Mouse (Mus musculus): ENCODE measurements around the gene Axin2. TPM values are rescaled to one million over a fixed set of nuclear protein-coding genes. Genes with fewer than 3 reads are reported as not detected.
A peak's percentile ranks its signal among the peaks of the same experiment; 100 is the strongest.

Gene Axin2
- polyA plus RNA-seq, 1 experiment from 2014 or later, result 1.7 TPM

- H3K27ac ChIP-seq, result peak overlapping the region; percentile 74
- WGBS, result 4% methylated on average over 17 of the region's 17 CpGs
- H3K4me2 ChIP-seq, result peak overlapping the region; percentile 74
- H3K36me3 ChIP-seq, result no peaks in the 10 kb centered on the region
- H3K9ac ChIP-seq, result peak overlapping the region; percentile 49
- H3K4me3 ChIP-seq, result peak overlapping the region; percentile 43
- peak; percentile 85 for ATAC-seq (replicated peaks; ENCODE audit: insufficient number of reproducible peaks, insufficient read depth, low FRiP score, low read depth)
- H3K4me1 ChIP-seq (replicated peaks), result peaks cover 13% of the 10 kb centered on the region
- no peaks in the 10 kb centered on the region for H3K9me3 ChIP-seq (replicated peaks)
- H3K27me3 ChIP-seq, result peaks cover 11% of the 10 kb centered on the region; the same call in 1 of the 2 replicates
Measured at GRCm38 (mm10) chr11:108891111-108891870, 28.9 kb upstream of the Axin2 start.

- Histone ChIP-seq H3K4me2 (peak overlapping the region; percentile 74), H3K9ac (peak overlapping the region; percentile 49), H3K4me3 (peak overlapping the region; percentile 43), H3K27me3 (peaks cover 11% of the 10 kb centered on the region), H3K27ac (peak overlapping the region; percentile 74), H3K9me3 (replicated peaks) (no peaks in the 10 kb centered on the region), H3K4me1 (replicated peaks) (peaks cover 13% of the 10 kb centered on the region), H3K36me3 (no peaks in the 10 kb centered on the region)
- ATAC-seq (replicated peaks; ENCODE audit: insufficient number of reproducible peaks, insufficient read depth, low FRiP score, low read depth), result no peak
- 7% methylated on average over 21 of the region's 21 CpGs for WGBS
Measured at GRCm38 (mm10) chr11:108891871-108892380, 28.2 kb upstream of the Axin2 start.

- Histone ChIP-seq H3K9me3 (replicated peaks) (no peaks in the 10 kb centered on the region), H3K27me3 (peaks cover 15% of the 10 kb centered on the region), H3K4me3 (no peak overlapping the region), H3K4me1 (replicated peaks) (peaks cover 13% of the 10 kb centered on the region), H3K9ac (no peak overlapping the region), H3K36me3 (no peaks in the 10 kb centered on the region), H3K4me2 (no peak overlapping the region), H3K27ac (no peak overlapping the region)
- no peak for ATAC-seq (replicated peaks; ENCODE audit: insufficient number of reproducible peaks, insufficient read depth, low FRiP score, low read depth)
- 42% methylated on average over 6 of the region's 7 CpGs for WGBS
Measured at GRCm38 (mm10) chr11:108892406-108892805, 27.7 kb upstream of the Axin2 start.

- Histone ChIP-seq H3K4me1 (replicated peaks) (peaks cover 13% of the 10 kb centered on the region), H3K9me3 (replicated peaks) (no peaks in the 10 kb centered on the region), H3K27me3 (peaks cover 16% of the 10 kb centered on the region), H3K9ac (no peak overlapping the region), H3K4me3 (no peak overlapping the region), H3K36me3 (no peaks in the 10 kb centered on the region), H3K4me2 (no peak overlapping the region), H3K27ac (no peak overlapping the region)
- WGBS, result 62% methylated on average over 12 of the region's 12 CpGs
- no peak for ATAC-seq (replicated peaks; ENCODE audit: insufficient number of reproducible peaks, insufficient read depth, low FRiP score, low read depth)
Measured at GRCm38 (mm10) chr11:108893232-108893790, 26.8 kb upstream of the Axin2 start.

GRCm38 (mm10) chr11:108893855-108894510 lies 26.2 kb upstream of the Axin2 start:
- Histone ChIP-seq H3K27ac (no peak overlapping the region), H3K9me3 (replicated peaks) (no peaks in the 10 kb centered on the region)

GRCm38 (mm10) chr11:108897034-108897433 lies 23.1 kb upstream of the Axin2 start:
- Histone ChIP-seq H3K4me3 (no peak overlapping the region), H3K4me2 (no peak overlapping the region), H3K27ac (no peak overlapping the region), H3K9me3 (replicated peaks) (no peaks in the 10 kb centered on the region), H3K36me3 (no peaks in the 10 kb centered on the region), H3K27me3 (peaks cover 16% of the 10 kb centered on the region), H3K4me1 (replicated peaks) (peaks cover 3% of the 10 kb centered on the region), H3K9ac (no peak overlapping the region)
- 79% methylated on average over 4 of the region's 4 CpGs for WGBS
- ATAC-seq (replicated peaks; ENCODE audit: insufficient number of reproducible peaks, insufficient read depth, low FRiP score, low read depth), result no peak

More at GRCm38 (mm10) chr11:108893855-108894510, 26.2 kb upstream of the Axin2 start:
- no peak overlapping the region for H3K4me2 ChIP-seq
- H3K4me3 ChIP-seq, result no peak overlapping the region
- peaks cover 15% of the 10 kb centered on the region for H3K4me1 ChIP-seq (replicated peaks)
- peaks cover 16% of the 10 kb centered on the region for H3K27me3 ChIP-seq
- H3K9ac ChIP-seq, result no peak overlapping the region
- 67% methylated on average over 10 of the region's 10 CpGs for WGBS
- no peak for ATAC-seq (replicated peaks; ENCODE audit: insufficient number of reproducible peaks, insufficient read depth, low FRiP score, low read depth)
- no peaks in the 10 kb centered on the region for H3K36me3 ChIP-seq

GRCm38 (mm10) chr11:108898063-108898462 lies 22.1 kb upstream of the Axin2 start:
- whole genome bisulfite sequencing, result 61% methylated on average over 9 of the region's 9 CpGs
- H3K4me3 ChIP-seq, result no peak overlapping the region
- H3K27me3 ChIP-seq, result peaks cover 16% of the 10 kb centered on the region
- no peak for ATAC-seq (replicated peaks; ENCODE audit: insufficient number of reproducible peaks, insufficient read depth, low FRiP score, low read depth)
- H3K9me3 ChIP-seq (replicated peaks), result no peaks in the 10 kb centered on the region
- no peak overlapping the region for H3K27ac ChIP-seq
- H3K4me1 ChIP-seq (replicated peaks), result peaks cover 2% of the 10 kb centered on the region
- H3K9ac ChIP-seq, result no peak overlapping the region
- H3K4me2 ChIP-seq, result no peak overlapping the region
- H3K36me3 ChIP-seq, result no peaks in the 10 kb centered on the region

- peaks cover 16% of the 10 kb centered on the region for H3K27me3 ChIP-seq
- H3K9ac ChIP-seq, result no peak overlapping the region
- H3K36me3 ChIP-seq, result no peaks in the 10 kb centered on the region
- no peak for ATAC-seq (replicated peaks; ENCODE audit: insufficient number of reproducible peaks, insufficient read depth, low FRiP score, low read depth)
- no peak overlapping the region for H3K4me3 ChIP-seq
- 48% methylated on average over 6 of the region's 6 CpGs for WGBS
- H3K9me3 ChIP-seq (replicated peaks), result no peaks in the 10 kb centered on the region
- no peak overlapping the region for H3K27ac ChIP-seq
- H3K4me1 ChIP-seq (replicated peaks), result peaks cover 2% of the 10 kb centered on the region
- no peak overlapping the region for H3K4me2 ChIP-seq
Measured at GRCm38 (mm10) chr11:108898483-108898882, 21.7 kb upstream of the Axin2 start.

- H3K36me3 ChIP-seq, result no peaks in the 10 kb centered on the region
- H3K4me3 ChIP-seq, result no peak overlapping the region
- WGBS, result 72% methylated on average over 10 of the region's 10 CpGs
- H3K27me3 ChIP-seq, result peaks cover 6% of the 10 kb centered on the region
- H3K9ac ChIP-seq, result no peak overlapping the region
- H3K9me3 ChIP-seq (replicated peaks), result no peaks in the 10 kb centered on the region
- no peak overlapping the region for H3K27ac ChIP-seq
- no peak for ATAC-seq (replicated peaks; ENCODE audit: insufficient number of reproducible peaks, insufficient read depth, low FRiP score, low read depth)
- no peak overlapping the region for H3K4me2 ChIP-seq
- peaks cover 2% of the 10 kb centered on the region for H3K4me1 ChIP-seq (replicated peaks)
Measured at GRCm38 (mm10) chr11:108900718-108901488, 19.2 kb upstream of the Axin2 start.

GRCm38 (mm10) chr11:108901670-108902069 lies 18.5 kb upstream of the Axin2 start:
- WGBS, result 76% methylated on average over 7 of the region's 7 CpGs
- H3K4me2 ChIP-seq, result no peak overlapping the region
- H3K4me3 ChIP-seq, result no peak overlapping the region
- no peak for ATAC-seq (replicated peaks; ENCODE audit: insufficient number of reproducible peaks, insufficient read depth, low FRiP score, low read depth)
- H3K9ac ChIP-seq, result no peak overlapping the region
- H3K4me1 ChIP-seq (replicated peaks), result peaks cover 2% of the 10 kb centered on the region
- H3K27ac ChIP-seq, result no peak overlapping the region
- peaks cover 5% of the 10 kb centered on the region; the same call in 1 of the 2 replicates for H3K27me3 ChIP-seq
- no peaks in the 10 kb centered on the region for H3K9me3 ChIP-seq (replicated peaks)
- no peaks in the 10 kb centered on the region for H3K36me3 ChIP-seq

- Histone ChIP-seq H3K4me1 (replicated peaks) (peaks cover 2% of the 10 kb centered on the region), H3K27me3 (peaks cover 2% of the 10 kb centered on the region; the same call in 1 of the 2 replicates), H3K9me3 (replicated peaks) (no peaks in the 10 kb centered on the region), H3K4me3 (no peak overlapping the region), H3K9ac (no peak overlapping the region), H3K36me3 (no peaks in the 10 kb centered on the region), H3K27ac (no peak overlapping the region), H3K4me2 (no peak overlapping the region)
- 74% methylated on average over 4 of the region's 4 CpGs for WGBS
- ATAC-seq (replicated peaks; ENCODE audit: insufficient number of reproducible peaks, insufficient read depth, low FRiP score, low read depth), result no peak
Measured at GRCm38 (mm10) chr11:108902303-108902702, 17.8 kb upstream of the Axin2 start.

Measured in heart, embryonic 15.5 days (tissue).